Mouse (Mus musculus) hindbrain, embryonic 12.5 days (tissue): ENCODE data around the gene Magee1. TPM values are rescaled to one million over a fixed set of nuclear protein-coding genes. Genes with fewer than 3 reads are reported as not detected.
"Not testable (repeated sequence)": the region's sequence is repeated elsewhere in the genome, so short reads cannot be mapped to it uniquely, and the experiment has no call there.

Source experiments
- ATAC-seq: fragments of 200-750 bp; cut with Nextera tagmentation; 2 replicates; pipeline ENCODE4 v1.8.0; 2017; ENCODE audit warnings: moderate TSS enrichment; ENCODE audit not compliant: low FRiP score
- H3K27ac ChIP-seq: fragments of 300-500 bp; sonication (generic); 2 replicates; pipeline ENCODE4 v1.5.1; 2016; ENCODE audit warnings: mild to moderate bottlenecking
- H3K27me3 ChIP-seq: fragments of 300-500 bp; sonication (generic); 2 replicates; pipeline ENCODE4 v1.6.1; 2016; ENCODE audit warnings: mild to moderate bottlenecking
- H3K36me3 ChIP-seq: fragments of 300-500 bp; sonication (generic); 2 replicates; pipeline ENCODE4 v1.6.1; 2016; ENCODE audit warnings: mild to moderate bottlenecking
- H3K4me1 ChIP-seq: fragments of 300-500 bp; sonication (generic); 2 replicates; pipeline ENCODE4 v1.6.1; 2016
- H3K4me2 ChIP-seq: fragments of 300-500 bp; sonication (generic); replicated peaks from 2 replicates; pipeline ENCODE4 v1.6.1; 2016; ENCODE audit warnings: mild to moderate bottlenecking
- H3K4me3 ChIP-seq: fragments of 300-500 bp; sonication (generic); 2 replicates; pipeline ENCODE4 v1.5.1; 2016; ENCODE audit warnings: mild to moderate bottlenecking
- H3K9ac ChIP-seq: fragments of 300-500 bp; sonication (generic); 2 replicates; pipeline ENCODE4 v1.6.1; 2016; ENCODE audit warnings: mild to moderate bottlenecking, moderate library complexity
- H3K9me3 ChIP-seq: fragments of 300-500 bp; sonication (generic); replicated peaks from 2 replicates; pipeline ENCODE4 v1.6.1; 2016; ENCODE audit warnings: mild to moderate bottlenecking
- WGBS: fragments of 180-500 bp; shearing (Covaris S2); methylation state at CpG from one replicate; pipeline ENCODE4 v1.1.7; 2016; 5-methylcytosine and 5-hydroxymethylcytosine counted together
- polyA plus RNA-seq: library from polyadenylated mRNA; unstranded; fragments of >200 nt; fragmentation: Nextera tagmentation; extraction: Ambion mirVana; gene quantifications from 2 replicates; pipeline ENCODE4 v1.2.1, GENCODE M21; 2016

Magee1 gene
- 90.3 and 92.9 TPM in 2 replicates for polyA plus RNA-seq

GRCm38 (mm10) chrX:105120275-105121226 lies at the start of gene Magee1:
Gene Magee1, plus strand, starts transcription at chrX:105120378.
- Histone ChIP-seq H3K4me2 (peak within 1 kb of the TSS; percentile 60), H3K36me3 (0 out of 2 replicates have a peak, but pooled peaks cover 3% of the 10 kb centered on the region), H3K4me3 (peak within 1 kb of the TSS; percentile 55), H3K4me1 (no peaks in the 10 kb centered on the region), H3K9me3 (no peaks in the 10 kb centered on the region), H3K27me3 (peaks cover 46% of the 10 kb centered on the region), H3K27ac (peak within 1 kb of the TSS; percentile 80), H3K9ac (peak within 1 kb of the TSS; percentile 76)
- 14% methylated on average over 61 of the region's 65 CpGs for whole genome bisulfite sequencing
- peak; percentile 79 for ATAC-seq

GRCm38 (mm10) chrX:105079151-105079550 lies 41.0 kb upstream of the Magee1 start:
- H3K4me1 ChIP-seq: peaks cover 5% of the 10 kb centered on the region
- peak overlapping the region; percentile 53; the same call in 1 of the 2 replicates for H3K9ac ChIP-seq
- 0 out of 2 replicates have a peak, but pooled peaks cover 8% of the 10 kb centered on the region for H3K36me3 ChIP-seq
- peak; percentile 75 for ATAC-seq
- no peak overlapping the region for H3K27ac ChIP-seq
- peak overlapping the region; percentile 62 for H3K4me2 ChIP-seq
- no peaks in the 10 kb centered on the region for H3K9me3 ChIP-seq
- 4% methylated on average over 12 of the region's 12 CpGs for WGBS
- peak overlapping the region; percentile 49 for H3K4me3 ChIP-seq
- no peaks in the 10 kb centered on the region for H3K27me3 ChIP-seq

GRCm38 (mm10) chrX:105079615-105080092 lies 40.5 kb upstream of the Magee1 start, which contains the start of gene Pbdc1:
Gene Pbdc1, plus strand, starts transcription at chrX:105079756.
- Histone ChIP-seq H3K4me1 (peaks cover 5% of the 10 kb centered on the region), H3K4me2 (peak within 1 kb of the TSS; percentile 62), H3K9ac (peak within 1 kb of the TSS; percentile 55), H3K36me3 (0 out of 2 replicates have a peak, but pooled peaks cover 8% of the 10 kb centered on the region), H3K27ac (no peak within 1 kb of the TSS), H3K27me3 (no peaks in the 10 kb centered on the region), H3K9me3 (no peaks in the 10 kb centered on the region), H3K4me3 (peak within 1 kb of the TSS; percentile 49)
- ATAC-seq: peak; percentile 99
- 4% methylated on average over 35 of the region's 35 CpGs for WGBS

GRCm38 (mm10) chrX:105080096-105080495 lies 40.1 kb upstream of the Magee1 start:
- peak overlapping the region; percentile 62 for H3K4me2 ChIP-seq
- WGBS: 13% methylated on average over 8 of the region's 8 CpGs
- H3K4me3 ChIP-seq: peak overlapping the region; percentile 49
- peaks cover 5% of the 10 kb centered on the region for H3K4me1 ChIP-seq
- H3K9me3 ChIP-seq: no peaks in the 10 kb centered on the region
- no peak overlapping the region for H3K27ac ChIP-seq
- no peaks in the 10 kb centered on the region for H3K27me3 ChIP-seq
- H3K36me3 ChIP-seq: 0 out of 2 replicates have a peak, but pooled peaks cover 8% of the 10 kb centered on the region
- peak overlapping the region; percentile 55 for H3K9ac ChIP-seq
- ATAC-seq: no peak

GRCm38 (mm10) chrX:105083013-105083412 lies 37.2 kb upstream of the Magee1 start:
- not testable (repeated sequence) for H3K9me3 ChIP-seq, H3K4me3 ChIP-seq, H3K4me2 ChIP-seq

GRCm38 (mm10) chrX:105104175-105104574 lies 16.0 kb upstream of the Magee1 start:
- 47% methylated on average over 5 of the region's 5 CpGs for WGBS
- Histone ChIP-seq H3K4me1 (no peaks in the 10 kb centered on the region), H3K27me3 (peaks cover 2% of the 10 kb centered on the region; the same call in 1 of the 2 replicates), H3K4me2 (no peak overlapping the region), H3K36me3 (0 out of 2 replicates have a peak, but pooled peaks cover 5% of the 10 kb centered on the region), H3K27ac (no peak overlapping the region), H3K4me3 (no peak overlapping the region), H3K9me3 (no peaks in the 10 kb centered on the region), H3K9ac (no peak overlapping the region)
- no peak for ATAC-seq

More at GRCm38 (mm10) chrX:105083013-105083412, 37.2 kb upstream of the Magee1 start:
- not testable (repeated sequence) for H3K9ac ChIP-seq, H3K27ac ChIP-seq, ATAC-seq, H3K4me1 ChIP-seq, H3K36me3 ChIP-seq, H3K27me3 ChIP-seq
- WGBS: 90% methylated on average over 7 of the region's 7 CpGs

GRCm38 (mm10) chrX:105114994-105115393 lies 5.2 kb upstream of the Magee1 start:
- no peak overlapping the region for H3K27ac ChIP-seq
- no peaks in the 10 kb centered on the region for H3K9me3 ChIP-seq
- H3K4me3 ChIP-seq: no peak overlapping the region
- peaks cover 15% of the 10 kb centered on the region for H3K27me3 ChIP-seq
- no peak for ATAC-seq
- H3K36me3 ChIP-seq: no peaks in the 10 kb centered on the region
- H3K4me1 ChIP-seq: no peaks in the 10 kb centered on the region
- 79% methylated on average over 2 of the region's 2 CpGs for WGBS
- no peak overlapping the region for H3K4me2 ChIP-seq
- H3K9ac ChIP-seq: no peak overlapping the region

GRCm38 (mm10) chrX:105121227-105121865 lies 1.2 kb downstream of the Magee1 start:
- ATAC-seq: peak; percentile 87
- Histone ChIP-seq H3K4me2 (peak overlapping the region; percentile 60), H3K36me3 (0 out of 2 replicates have a peak, but pooled peaks cover 3% of the 10 kb centered on the region), H3K4me3 (peak overlapping the region; percentile 55), H3K9me3 (no peaks in the 10 kb centered on the region), H3K4me1 (no peaks in the 10 kb centered on the region), H3K9ac (peak overlapping the region; percentile 76), H3K27ac (peak overlapping the region; percentile 80), H3K27me3 (peaks cover 48% of the 10 kb centered on the region)
- 13% methylated on average over 38 of the region's 38 CpGs for WGBS

- H3K4me3 ChIP-seq: no peak overlapping the region
- H3K27me3 ChIP-seq: peaks cover 35% of the 10 kb centered on the region
- no peak overlapping the region for H3K9ac ChIP-seq
- no peak for ATAC-seq
- H3K27ac ChIP-seq: no peak overlapping the region
- no peaks in the 10 kb centered on the region for H3K4me1 ChIP-seq
- 21% methylated on average over 2 of the region's 3 CpGs for WGBS
- 0 out of 2 replicates have a peak, but pooled peaks cover 3% of the 10 kb centered on the region for H3K36me3 ChIP-seq
- H3K9me3 ChIP-seq: no peaks in the 10 kb centered on the region
- no peak overlapping the region for H3K4me2 ChIP-seq
Measured at GRCm38 (mm10) chrX:105124903-105125302, 4.7 kb downstream of the Magee1 start.

- 48% methylated on average over 22 of the region's 26 CpGs for WGBS
- Histone ChIP-seq H3K4me2 (peak overlapping the region; percentile 21; the same call in 1 of the 2 replicates), H3K4me1 (no peaks in the 10 kb centered on the region), H3K36me3 (no peaks in the 10 kb centered on the region), H3K4me3 (peak overlapping the region; percentile 18; the same call in 1 of the 2 replicates), H3K9ac (0 out of 2 replicates have a peak overlapping the region, but pooled peaks have one; percentile 13), H3K27me3 (peaks cover 28% of the 10 kb centered on the region), H3K9me3 (no peaks in the 10 kb centered on the region), H3K27ac (no peak overlapping the region)
- ATAC-seq: no peak
Measured at GRCm38 (mm10) chrX:105151872-105152461, 31.8 kb downstream of the Magee1 start.

GRCm38 (mm10) chrX:105165007-105165406 lies 44.8 kb downstream of the Magee1 start:
- not testable (repeated sequence) for H3K4me3 ChIP-seq, H3K4me1 ChIP-seq, H3K27ac ChIP-seq, H3K4me2 ChIP-seq, H3K36me3 ChIP-seq, H3K9me3 ChIP-seq, H3K9ac ChIP-seq, ATAC-seq
- H3K27me3 ChIP-seq: peaks cover 36% of the 10 kb centered on the region
- WGBS: 73% methylated on average over 6 of the region's 6 CpGs
